Mouse (Mus musculus) liver, embryonic 13.5 days (tissue): ENCODE measurements around the gene Sh3pxd2b. TPM values are rescaled to one million over a fixed set of nuclear protein-coding genes. Genes with fewer than 3 reads are reported as not detected.
A peak's percentile ranks its signal among the peaks of the same experiment; 100 is the strongest.

ENCODE experiments used
- ATAC-seq: fragments of 200-750 bp; cut with Nextera tagmentation; 2 replicates; pipeline ENCODE4 v1.8.0; 2017; ENCODE audit warnings: low read depth, mild to moderate bottlenecking, moderate number of reproducible peaks, moderate library complexity
- DNase-seq: peaks from one replicate; pipeline ENCODE4 v3.0.0; 2022
- H3K27ac ChIP-seq: fragments of 300-500 bp; sonication (generic); 2 replicates; pipeline ENCODE4 v1.5.1; 2015; ENCODE audit warnings: moderate library complexity, mild to moderate bottlenecking, inconsistent platforms
- H3K27me3 ChIP-seq: fragments of 300-500 bp; sonication (generic); 2 replicates; pipeline ENCODE4 v1.6.1; 2015; ENCODE audit warnings: mild to moderate bottlenecking, inconsistent platforms
- H3K36me3 ChIP-seq: fragments of 300-500 bp; sonication (generic); 2 replicates; pipeline ENCODE4 v1.6.1; 2015; ENCODE audit warnings: mild to moderate bottlenecking, inconsistent platforms
- H3K4me1 ChIP-seq: fragments of 300-500 bp; sonication (generic); replicated peaks from 2 replicates; pipeline ENCODE4 v1.6.1; 2015; ENCODE audit warnings: inconsistent platforms
- H3K4me2 ChIP-seq: fragments of 300-500 bp; sonication (generic); 2 replicates; pipeline ENCODE4 v1.6.1; 2015; ENCODE audit warnings: inconsistent platforms, mild to moderate bottlenecking, moderate library complexity
- H3K4me3 ChIP-seq: fragments of 300-500 bp; sonication (generic); replicated peaks from 2 replicates; pipeline ENCODE4 v1.5.1; 2015; ENCODE audit warnings: mild to moderate bottlenecking, inconsistent platforms
- H3K9ac ChIP-seq: fragments of 300-500 bp; sonication (generic); 2 replicates; pipeline ENCODE4 v1.6.1; 2015; ENCODE audit warnings: mild to moderate bottlenecking, inconsistent platforms
- H3K9me3 ChIP-seq: fragments of 300-500 bp; sonication (generic); replicated peaks from 2 replicates; pipeline ENCODE4 v1.6.1; 2016; ENCODE audit warnings: inconsistent platforms
- WGBS: fragments of 180-500 bp; shearing (Covaris S2); methylation state at CpG from one replicate; pipeline ENCODE4 v1.1.7; 2015; ENCODE audit not compliant: insufficient replicate concordance; 5-methylcytosine and 5-hydroxymethylcytosine counted together
- polyA plus RNA-seq: library from polyadenylated mRNA; unstranded; fragments of >200 nt; fragmentation: Nextera tagmentation; extraction: Ambion mirVana; gene quantifications from 2 replicates; pipeline ENCODE4 v1.2.1, GENCODE M21; 2015

Sh3pxd2b gene
- polyA plus RNA-seq, 1 experiment from 2014 or later, result 0.84 TPM

- WGBS, result 23% methylated on average over 6 of the region's 6 CpGs
- DNase-seq (no peak), ATAC-seq (no peak)
- Histone ChIP-seq H3K27ac (no peak overlapping the region), H3K9ac (no peak overlapping the region), H3K4me2 (no peak overlapping the region), H3K36me3 (no peaks in the 10 kb centered on the region), H3K4me1 (no peaks in the 10 kb centered on the region; the same call in 1 of the 2 replicates), H3K4me3 (no peak overlapping the region), H3K9me3 (no peaks in the 10 kb centered on the region), H3K27me3 (no peaks in the 10 kb centered on the region)
Observed at GRCm38 (mm10) chr11:32445637-32446226, 98.1 kb downstream of the Sh3pxd2b start.

DNA sequence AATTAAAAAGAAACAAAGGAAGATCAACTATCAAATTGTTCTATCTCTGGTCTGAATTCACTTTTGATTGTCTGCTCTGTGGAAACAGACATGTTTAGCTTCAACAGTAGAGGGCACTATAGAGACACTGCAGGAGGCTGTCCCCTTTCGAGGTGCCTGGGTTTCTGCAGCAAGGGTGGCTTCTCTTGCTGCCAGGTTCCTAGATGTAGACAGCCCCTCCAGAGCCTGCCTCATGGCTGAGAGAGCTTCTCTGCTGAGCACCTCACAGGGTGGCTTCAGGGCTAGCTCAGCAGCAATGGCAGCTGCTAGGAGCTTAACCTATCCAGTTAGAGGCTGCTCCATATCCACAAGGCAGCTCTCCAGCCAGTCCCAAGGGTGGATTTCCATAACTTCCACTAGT, 102.6 kb downstream of the Sh3pxd2b start:
- H3K27ac ChIP-seq, result no peak overlapping the region
- peaks cover 17% of the 10 kb centered on the region for H3K27me3 ChIP-seq
- H3K9me3 ChIP-seq, result no peaks in the 10 kb centered on the region
- ATAC-seq (no peak), DNase-seq (peak; percentile 21)
- no peak overlapping the region for H3K4me2 ChIP-seq
- no peak overlapping the region for H3K9ac ChIP-seq
- H3K36me3 ChIP-seq, result no peaks in the 10 kb centered on the region
- H3K4me3 ChIP-seq, result no peak overlapping the region
- peaks cover 13% of the 10 kb centered on the region for H3K4me1 ChIP-seq
- 4% methylated on average over 1 of the region's 1 CpGs for WGBS

GRCm38 (mm10) chr11:32451306-32451705, 103.7 kb downstream of the Sh3pxd2b start:
- Histone ChIP-seq H3K36me3 (no peaks in the 10 kb centered on the region), H3K4me2 (no peak overlapping the region), H3K9ac (no peak overlapping the region), H3K27ac (no peak overlapping the region), H3K4me3 (no peak overlapping the region), H3K9me3 (no peaks in the 10 kb centered on the region), H3K4me1 (peaks cover 24% of the 10 kb centered on the region), H3K27me3 (peaks cover 27% of the 10 kb centered on the region)
- WGBS, result 75% methylated on average over 6 of the region's 6 CpGs
- DNase-seq (no peak), ATAC-seq (no peak)

GRCm38 (mm10) chr11:32452745-32453144, 105.1 kb downstream of the Sh3pxd2b start:
- H3K4me3 ChIP-seq, result no peak overlapping the region
- no peak for DNase-seq
- no peak overlapping the region for H3K9ac ChIP-seq
- H3K9me3 ChIP-seq, result no peaks in the 10 kb centered on the region
- peaks cover 27% of the 10 kb centered on the region for H3K4me1 ChIP-seq
- no peak overlapping the region for H3K4me2 ChIP-seq
- H3K27ac ChIP-seq, result no peak overlapping the region
- 80% methylated on average over 4 of the region's 4 CpGs for WGBS
- no peak for ATAC-seq
- peaks cover 34% of the 10 kb centered on the region for H3K27me3 ChIP-seq
- no peaks in the 10 kb centered on the region for H3K36me3 ChIP-seq

GRCm38 (mm10) chr11:32453353-32453915, 105.8 kb downstream of the Sh3pxd2b start:
- H3K36me3 ChIP-seq, result no peaks in the 10 kb centered on the region
- H3K27me3 ChIP-seq, result peaks cover 34% of the 10 kb centered on the region
- no peak overlapping the region for H3K4me3 ChIP-seq
- no peak for ATAC-seq
- no peak for DNase-seq
- peaks cover 27% of the 10 kb centered on the region for H3K4me1 ChIP-seq
- no peak overlapping the region for H3K4me2 ChIP-seq
- 60% methylated on average over 8 of the region's 8 CpGs for WGBS
- no peak overlapping the region for H3K27ac ChIP-seq
- no peaks in the 10 kb centered on the region for H3K9me3 ChIP-seq
- no peak overlapping the region for H3K9ac ChIP-seq

GRCm38 (mm10) chr11:32454231-32454799, 106.7 kb downstream of the Sh3pxd2b start:
- WGBS, result 4% methylated on average over 19 of the region's 19 CpGs
- Histone ChIP-seq H3K27me3 (peaks cover 34% of the 10 kb centered on the region), H3K36me3 (no peaks in the 10 kb centered on the region), H3K4me1 (peaks cover 27% of the 10 kb centered on the region), H3K9ac (peak overlapping the region; percentile 85), H3K4me2 (peak overlapping the region; percentile 99), H3K27ac (no peak overlapping the region), H3K4me3 (peak overlapping the region; percentile 82), H3K9me3 (no peaks in the 10 kb centered on the region)
- no peak for ATAC-seq
- DNase-seq, result no peak

DNA sequence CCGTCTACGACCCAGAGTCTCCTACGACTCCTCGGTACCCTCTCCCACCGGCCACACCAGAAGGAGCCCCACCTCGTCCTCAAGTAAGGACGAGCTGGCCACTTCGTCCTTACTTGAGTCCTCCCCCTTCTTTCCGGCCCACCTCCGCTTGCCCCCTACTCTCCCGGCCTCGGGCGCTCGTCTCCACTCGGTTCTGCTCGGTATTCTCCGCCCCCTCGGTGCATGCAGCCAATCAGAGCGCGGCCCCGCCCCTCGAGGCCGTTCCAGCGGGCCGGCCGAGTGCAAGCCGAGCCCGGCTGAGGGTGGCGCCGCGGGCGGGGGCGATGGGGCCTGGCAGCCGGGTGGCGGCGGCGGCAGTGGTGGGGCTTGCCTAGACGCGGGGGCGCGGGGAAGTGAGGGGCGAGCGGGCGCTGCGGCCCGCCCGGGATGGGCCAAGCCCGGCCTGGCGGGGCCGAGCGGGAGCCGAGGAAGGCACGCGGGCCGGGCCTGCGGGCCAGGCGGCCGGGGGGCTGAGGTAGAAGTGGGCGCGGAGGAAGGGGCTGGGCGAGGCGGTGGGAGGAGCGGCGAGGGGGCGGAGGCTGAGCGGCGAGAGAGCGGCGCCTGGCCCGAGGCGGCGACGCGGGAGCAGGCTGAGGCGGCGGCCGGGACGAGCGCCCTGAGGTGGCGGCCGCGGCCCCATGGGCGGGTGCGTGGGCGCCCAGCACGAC, 107.3 kb downstream of the Sh3pxd2b start, which contains the start of gene Ubtd2:
TSS of gene Ubtd2 (plus strand) at position 571 of the 707 bp plus-strand sequence.
- Histone ChIP-seq H3K4me1 (peaks cover 27% of the 10 kb centered on the region), H3K4me3 (peak within 1 kb of the TSS; percentile 82), H3K9ac (peak within 1 kb of the TSS; percentile 85), H3K36me3 (no peaks in the 10 kb centered on the region), H3K4me2 (peak within 1 kb of the TSS; percentile 99), H3K9me3 (no peaks in the 10 kb centered on the region), H3K27me3 (peaks cover 34% of the 10 kb centered on the region), H3K27ac (peak within 1 kb of the TSS; percentile 78)
- WGBS, result under 1% methylated on average over 77 of the region's 86 CpGs
- ATAC-seq (peak; percentile 96), DNase-seq (peak; percentile 94)

DNA sequence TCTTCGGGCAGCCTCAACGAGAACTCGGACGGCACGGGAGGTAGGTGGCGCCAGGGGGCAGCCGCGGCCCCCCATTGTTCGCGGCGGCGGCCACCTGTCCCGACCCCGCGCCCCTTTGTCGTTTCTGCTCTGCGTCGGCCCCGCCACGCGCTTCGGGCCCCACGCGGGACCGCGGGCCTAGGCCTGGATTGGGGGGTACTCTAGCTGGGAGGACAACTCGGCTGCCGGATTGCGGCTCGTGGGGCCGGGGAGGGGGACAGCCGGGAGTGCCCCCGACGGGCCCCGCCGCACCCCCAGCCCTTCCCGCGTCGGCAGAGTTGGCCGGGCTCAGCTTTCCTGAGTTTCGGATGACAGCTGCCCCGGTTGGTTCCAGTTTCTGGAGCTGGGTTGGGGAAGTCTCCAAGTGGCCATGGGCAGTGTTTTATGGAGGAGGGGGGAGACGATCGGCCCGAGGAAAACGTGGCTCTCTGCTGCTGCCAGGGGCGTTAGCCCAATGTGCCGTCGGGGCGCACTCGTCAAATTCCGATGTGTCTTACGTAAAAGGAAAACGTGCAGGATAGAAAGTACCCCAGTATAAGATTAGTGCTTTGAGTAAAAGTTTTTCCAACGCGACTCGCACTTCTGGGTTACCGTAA, 108.0 kb downstream of the Sh3pxd2b start:
- DNase-seq (peak; percentile 14), ATAC-seq (0 out of 2 replicates have a peak, but pooled peaks have one; percentile 0)
- peak overlapping the region; percentile 78 for H3K27ac ChIP-seq
- H3K9me3 ChIP-seq, result no peaks in the 10 kb centered on the region
- H3K9ac ChIP-seq, result peak overlapping the region; percentile 85
- H3K4me1 ChIP-seq, result peaks cover 27% of the 10 kb centered on the region
- H3K4me3 ChIP-seq, result peak overlapping the region; percentile 82
- WGBS, result under 1% methylated on average over 55 of the region's 58 CpGs
- H3K4me2 ChIP-seq, result peak overlapping the region; percentile 99
- peaks cover 34% of the 10 kb centered on the region for H3K27me3 ChIP-seq
- H3K36me3 ChIP-seq, result no peaks in the 10 kb centered on the region

DNA sequence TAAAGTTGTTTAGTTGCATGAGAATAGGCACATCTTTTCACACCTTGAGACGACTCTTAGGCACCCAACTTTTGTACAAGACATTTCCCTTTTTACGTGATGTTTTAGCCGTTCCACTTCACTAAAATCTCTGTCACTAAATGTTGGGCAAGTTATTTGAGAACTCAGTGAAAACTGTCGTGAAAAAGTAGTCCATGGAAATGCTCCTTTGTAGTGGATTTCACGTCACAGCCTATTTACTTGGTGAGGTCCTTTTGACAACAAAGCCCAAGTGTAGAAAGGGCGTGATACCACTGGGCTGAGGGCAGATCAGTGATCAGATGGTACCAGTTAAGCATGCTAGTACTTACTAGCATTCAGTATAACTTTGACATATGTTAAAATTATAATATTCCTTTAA, 108.7 kb downstream of the Sh3pxd2b start:
- Histone ChIP-seq H3K27me3 (peaks cover 30% of the 10 kb centered on the region), H3K4me3 (peak overlapping the region; percentile 82), H3K9ac (peak overlapping the region; percentile 85), H3K9me3 (no peaks in the 10 kb centered on the region), H3K4me1 (peaks cover 27% of the 10 kb centered on the region), H3K27ac (no peak overlapping the region), H3K36me3 (no peaks in the 10 kb centered on the region), H3K4me2 (peak overlapping the region; percentile 99)
- DNase-seq (no peak), ATAC-seq (no peak)
- WGBS, result 20% methylated on average over 6 of the region's 6 CpGs

- H3K4me1 ChIP-seq, result peaks cover 9% of the 10 kb centered on the region; the same call in 1 of the 2 replicates
- 67% methylated on average over 2 of the region's 2 CpGs for WGBS
- H3K27me3 ChIP-seq, result no peaks in the 10 kb centered on the region
- no peak for DNase-seq
- H3K4me3 ChIP-seq, result no peak overlapping the region
- no peak overlapping the region for H3K27ac ChIP-seq
- H3K9me3 ChIP-seq, result no peaks in the 10 kb centered on the region
- no peak overlapping the region for H3K4me2 ChIP-seq
- no peak for ATAC-seq
- no peaks in the 10 kb centered on the region for H3K36me3 ChIP-seq
- H3K9ac ChIP-seq, result no peak overlapping the region
Observed at GRCm38 (mm10) chr11:32464282-32464681, 116.7 kb downstream of the Sh3pxd2b start.

- no peaks in the 10 kb centered on the region for H3K36me3 ChIP-seq
- H3K27ac ChIP-seq, result no peak overlapping the region
- no peaks in the 10 kb centered on the region for H3K27me3 ChIP-seq
- no peaks in the 10 kb centered on the region for H3K4me1 ChIP-seq
- no peak overlapping the region for H3K9ac ChIP-seq
- DNase-seq (no peak), ATAC-seq (no peak)
- 41% methylated on average over 2 of the region's 2 CpGs for WGBS
- H3K4me2 ChIP-seq, result no peak overlapping the region
- H3K4me3 ChIP-seq, result no peak overlapping the region
- H3K9me3 ChIP-seq, result no peaks in the 10 kb centered on the region
Observed at GRCm38 (mm10) chr11:32471925-32472324, 124.3 kb downstream of the Sh3pxd2b start.
